Mouse (Mus musculus) lung, postnatal 10 days (tissue): Measurements from ENCODE around the gene Gpc6.

ENCODE experiments used
- DNase-seq: peaks from one replicate; pipeline ENCODE4 v3.0.0; 2021

Gene Gpc6

DNA sequence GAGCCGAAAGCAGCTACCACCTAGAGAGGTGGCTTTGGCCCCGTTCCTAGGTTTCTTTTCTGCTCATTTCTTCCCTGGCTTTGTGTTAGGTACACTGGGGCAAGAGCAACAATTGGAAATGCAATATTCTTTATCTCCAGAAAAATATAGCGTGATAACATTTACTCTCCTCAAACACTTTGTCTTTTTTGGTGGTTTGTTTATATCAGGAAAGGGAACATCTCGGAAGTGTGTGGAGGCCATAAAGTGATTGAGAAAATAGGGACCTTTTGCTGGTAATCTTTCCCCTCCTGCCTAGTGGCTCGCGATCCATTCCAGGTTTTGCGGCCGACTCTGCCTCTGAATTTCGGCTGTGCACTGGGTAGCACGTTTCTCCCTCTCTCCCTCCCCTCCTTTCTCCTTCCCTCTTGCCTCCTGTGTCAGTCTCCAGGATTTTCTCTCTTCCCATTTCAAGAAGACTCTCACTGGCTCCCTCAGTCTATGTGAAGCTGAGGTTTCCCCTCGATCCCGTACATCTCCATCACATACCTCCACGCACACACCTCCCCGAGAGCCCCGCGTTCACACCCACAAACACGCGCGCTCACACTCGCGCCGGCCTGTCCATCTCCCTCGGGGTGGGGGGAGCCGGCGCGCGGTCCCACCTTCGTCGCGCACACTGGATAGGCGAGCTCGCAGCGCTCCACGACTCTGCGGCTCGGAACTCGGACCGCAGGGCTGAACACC lies at the start of gene Gpc6:
Gene Gpc6, plus strand, starts transcription at position 440 of the 726 bp plus-strand sequence.
- peak; percentile 86 for DNase-seq

DNA sequence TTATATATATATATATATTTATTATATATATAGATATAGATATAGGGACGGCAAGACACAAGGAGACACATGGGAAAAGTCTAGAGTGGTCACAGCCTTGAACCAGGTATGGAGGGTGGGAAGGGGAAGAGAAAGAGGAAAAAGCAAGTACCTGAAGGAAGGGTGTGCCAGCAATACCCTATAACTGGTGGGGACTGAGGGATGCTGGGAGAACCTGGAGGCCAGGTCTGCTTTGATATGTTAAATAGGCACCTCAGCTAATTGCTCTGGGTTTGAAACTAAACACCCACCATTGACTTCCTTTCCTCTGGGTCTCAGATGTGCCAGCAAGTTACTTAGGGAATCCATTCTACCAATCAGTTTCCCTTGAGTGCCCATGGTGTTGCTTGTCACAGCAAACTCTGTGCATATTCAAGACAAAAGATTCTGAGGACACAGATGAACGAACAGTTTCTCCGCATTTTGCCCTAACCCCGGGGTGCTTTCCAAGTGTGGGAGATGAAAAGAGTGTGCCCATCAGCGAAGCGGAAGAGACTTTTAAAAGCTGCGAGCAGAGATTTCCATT lies 42.6 kb upstream of the Gpc6 start:
- DNase-seq: no peak

DNA sequence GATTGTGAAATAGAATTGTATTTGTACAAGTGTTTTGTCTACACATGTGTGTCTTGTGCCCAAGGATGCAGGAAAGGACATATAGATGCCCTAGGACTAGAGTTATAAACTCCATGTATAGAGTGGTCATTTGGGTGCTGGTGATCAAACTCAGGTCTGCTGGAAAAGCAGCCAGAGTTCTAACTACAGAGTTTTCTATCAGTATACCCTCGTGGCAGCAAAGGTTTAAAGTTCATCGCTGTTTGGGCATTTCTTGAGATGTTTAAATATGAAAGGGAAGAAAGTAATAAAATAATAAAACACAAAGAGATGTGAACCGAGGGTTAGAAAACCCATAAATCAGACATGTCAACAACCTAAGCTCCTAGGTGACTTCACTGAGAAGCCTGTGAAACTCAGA lies 30.8 kb upstream of the Gpc6 start:
- DNase-seq: no peak

DNA sequence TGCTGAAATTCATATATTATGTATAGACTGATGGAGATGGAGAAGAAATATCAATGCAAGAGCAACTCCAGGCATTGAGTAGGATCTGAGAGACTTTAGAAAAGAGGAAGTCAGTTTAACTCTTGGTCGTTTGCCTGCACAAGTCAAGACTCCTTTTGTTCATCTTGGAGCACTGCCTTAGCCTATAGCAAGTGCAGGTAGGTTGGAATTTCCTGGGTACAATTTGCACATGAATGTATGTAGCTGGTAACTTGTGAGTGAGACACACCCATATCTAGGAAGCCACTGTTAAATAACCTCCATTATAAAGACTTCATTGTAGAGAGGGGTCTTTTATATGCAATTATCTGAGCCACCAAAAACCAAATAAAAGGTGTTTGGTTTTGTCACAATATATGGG lies 27.1 kb upstream of the Gpc6 start:
- no peak for DNase-seq

DNA sequence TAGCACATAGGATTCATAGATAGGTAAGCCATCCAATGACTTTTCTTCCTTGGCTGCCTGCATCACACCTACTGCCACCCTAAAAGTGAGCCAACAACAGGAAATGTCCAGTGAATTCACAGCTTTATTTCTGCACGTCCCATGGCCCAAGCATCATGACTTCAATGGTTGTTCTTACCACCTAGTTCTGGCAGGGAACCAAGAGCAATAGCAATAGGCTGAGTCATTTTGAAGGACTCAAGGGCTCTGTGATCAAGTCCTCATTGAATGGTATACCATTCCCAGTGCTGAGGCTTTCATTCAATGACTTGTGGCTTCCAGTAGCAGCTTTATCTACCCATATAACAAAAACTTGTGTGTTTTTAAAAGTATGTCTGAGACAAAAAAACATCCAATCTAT lies 13.3 kb upstream of the Gpc6 start:
- no peak for DNase-seq

DNA sequence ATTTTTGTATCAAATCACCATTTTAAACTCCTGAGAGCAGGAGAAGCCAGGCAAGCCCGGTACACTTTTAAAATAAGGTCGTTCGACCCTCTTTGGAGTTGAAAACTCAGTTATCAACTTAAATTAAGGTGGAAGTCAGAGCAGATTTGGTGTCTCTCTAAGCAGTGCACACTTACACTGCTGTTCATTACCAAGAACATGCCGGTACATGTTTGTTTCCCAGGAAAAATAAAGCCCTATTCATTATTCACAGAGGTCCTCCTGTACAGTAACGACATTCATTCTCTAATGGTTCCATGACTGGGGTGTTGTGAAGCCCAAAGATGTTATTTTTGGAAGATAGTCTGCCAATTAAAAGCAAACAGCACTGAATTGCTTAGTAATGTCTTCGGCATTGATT lies 8.2 kb upstream of the Gpc6 start:
- DNase-seq: no peak

DNA sequence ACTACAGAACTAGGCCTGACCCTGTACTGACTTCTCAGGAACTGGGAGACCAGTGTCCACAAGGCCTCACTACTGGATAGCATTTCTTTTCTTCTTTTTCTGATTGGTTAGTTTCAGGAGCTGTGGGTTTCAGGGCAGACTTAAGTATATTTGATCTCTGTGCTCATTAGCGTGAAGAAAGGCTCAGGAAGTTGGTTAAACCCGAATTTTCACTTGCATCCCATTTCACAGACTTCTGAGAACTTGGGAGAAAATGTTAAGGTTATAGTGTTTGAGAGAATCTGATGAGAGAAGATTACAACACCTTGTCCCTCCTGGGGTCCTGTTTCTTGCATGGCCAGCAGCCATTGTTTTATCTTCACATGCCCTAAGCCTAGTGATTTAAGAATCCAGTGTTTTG lies 849 bp upstream of the Gpc6 start:
- no peak for DNase-seq

DNA sequence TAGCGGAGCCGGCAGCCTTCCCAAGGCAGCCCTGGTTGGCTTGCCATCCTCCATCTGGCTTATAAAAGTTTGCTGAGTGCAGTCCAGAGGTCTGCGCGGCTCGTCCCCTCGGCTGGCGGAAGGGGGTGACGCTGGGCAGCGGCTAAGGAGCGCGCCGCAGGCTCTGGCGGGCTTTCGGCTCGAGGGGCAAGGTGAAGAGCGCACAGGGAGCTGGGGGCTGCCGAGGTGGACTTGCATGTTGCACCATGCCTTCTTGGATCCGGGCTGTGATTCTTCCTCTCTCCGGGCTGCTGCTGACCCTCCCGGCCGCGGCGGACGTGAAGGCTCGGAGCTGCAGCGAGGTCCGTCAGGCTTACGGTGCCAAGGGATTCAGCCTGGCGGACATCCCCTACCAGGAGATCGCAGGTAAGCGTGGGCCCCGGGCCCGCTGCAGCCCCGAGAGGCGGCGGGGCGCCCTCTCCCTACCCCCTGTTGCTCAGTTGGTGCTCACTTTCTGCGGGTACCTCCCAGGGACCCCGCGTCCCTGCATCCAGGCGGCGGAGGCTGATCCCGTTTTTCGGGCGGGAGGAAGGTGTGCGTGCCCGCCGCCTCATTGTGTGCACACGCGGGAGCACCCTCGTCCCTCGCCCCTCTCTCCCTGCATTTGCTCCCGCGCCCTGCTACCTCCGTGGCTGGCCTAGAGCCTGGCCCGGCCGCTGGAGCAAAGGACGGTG lies 732 bp downstream of the Gpc6 start:
- DNase-seq: peak; percentile 14

DNA sequence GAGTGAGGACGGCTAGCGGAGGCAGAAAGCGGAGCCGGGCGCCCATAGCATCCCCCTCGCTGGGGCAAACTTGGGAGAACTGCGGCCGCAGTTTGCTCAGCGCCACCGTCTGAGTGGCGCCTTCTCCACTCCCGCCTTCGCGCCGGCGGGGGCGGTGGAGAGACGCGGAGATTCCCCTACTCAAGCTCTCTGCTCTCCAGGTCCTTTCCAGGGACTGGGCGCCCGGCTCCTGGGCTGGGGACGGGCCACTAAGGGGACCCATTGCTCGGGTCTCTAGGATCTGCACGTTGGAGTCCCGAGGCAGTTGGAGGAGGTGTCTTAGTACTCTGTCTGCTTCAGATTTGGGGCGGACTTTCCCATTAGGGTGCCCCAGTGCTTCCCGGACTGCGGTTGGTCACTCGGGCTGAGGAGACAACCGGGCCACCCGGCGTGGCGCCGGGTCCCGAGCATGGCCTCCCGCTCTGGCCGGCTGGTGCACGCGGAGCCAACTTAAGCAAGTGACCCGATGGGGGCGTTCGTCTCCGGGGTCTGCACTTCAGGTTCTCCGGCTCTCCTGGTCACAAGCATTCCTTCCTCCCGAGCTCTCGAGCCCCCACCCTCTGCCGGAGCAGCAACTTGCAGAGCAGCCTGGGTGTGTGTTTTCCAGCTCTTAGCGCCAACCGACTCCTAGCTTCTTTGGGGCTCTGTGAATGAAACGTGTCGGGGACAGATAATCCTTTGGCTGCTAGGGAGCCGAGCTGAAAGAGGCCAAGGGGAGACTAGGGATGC lies 1.5 kb downstream of the Gpc6 start:
- DNase-seq: peak; percentile 64

DNA sequence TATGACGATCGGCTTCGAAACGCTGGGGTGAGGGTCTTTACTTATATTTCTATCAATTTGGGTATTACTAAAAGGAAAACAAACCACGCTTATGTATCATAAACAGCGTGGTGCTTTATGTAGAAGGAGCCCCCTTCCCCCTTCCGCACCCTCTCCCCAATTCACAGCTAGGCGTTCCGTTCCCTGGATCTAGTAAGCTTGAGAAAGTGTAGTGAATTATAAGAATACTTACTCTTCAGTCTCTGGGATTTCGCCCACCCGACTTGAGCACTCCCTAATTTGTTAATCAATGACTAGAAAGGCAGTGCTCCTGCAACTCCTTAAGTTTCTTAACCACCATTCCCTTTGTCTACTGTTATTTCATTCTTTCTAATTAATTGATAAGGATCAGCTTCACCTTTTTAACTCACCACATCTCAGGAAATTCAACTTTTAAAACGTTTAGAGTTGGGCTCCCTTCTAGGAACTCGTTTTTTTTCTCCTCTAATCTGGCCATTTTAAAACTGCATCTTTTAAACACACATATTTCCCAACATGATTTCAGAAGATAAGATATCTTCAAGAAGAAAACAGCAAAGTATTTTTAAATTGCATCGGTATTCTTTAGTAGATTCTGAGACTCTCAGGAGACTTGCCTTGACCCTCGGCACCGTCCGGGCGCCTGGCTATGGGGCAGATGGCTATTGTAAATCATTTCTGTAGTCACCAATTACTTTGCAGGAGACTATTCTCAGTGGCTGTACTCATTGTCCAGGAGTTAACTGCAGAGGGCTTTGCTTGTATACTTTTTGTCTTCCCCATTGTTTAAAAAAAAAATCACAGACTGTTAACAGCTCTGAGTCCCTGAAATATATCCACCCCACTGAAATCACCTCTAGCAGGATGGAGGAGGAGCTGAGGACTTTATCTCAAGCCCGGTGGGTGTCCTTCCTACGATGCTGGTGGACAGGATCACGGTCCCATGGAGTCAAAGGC lies 2.5 kb downstream of the Gpc6 start:
- DNase-seq: no peak

DNA sequence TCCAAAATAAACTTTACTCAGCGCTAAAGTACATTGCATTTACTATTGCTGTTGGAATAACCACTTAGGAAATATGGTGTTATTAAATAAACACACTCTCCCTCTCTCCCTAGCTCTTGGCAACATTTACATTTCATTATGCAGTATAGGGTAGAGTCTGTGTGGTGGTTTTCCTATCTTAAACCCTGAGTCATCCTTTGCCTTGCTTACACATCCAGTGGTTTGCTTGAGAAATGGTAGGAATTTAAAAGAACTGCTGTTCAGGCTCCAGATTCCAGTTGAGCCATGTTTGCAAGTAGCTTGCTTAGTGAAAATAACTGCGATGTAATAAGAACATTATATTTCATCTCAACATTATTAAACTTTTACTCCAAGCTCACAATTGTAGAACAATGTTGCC lies 3.3 kb downstream of the Gpc6 start:
- DNase-seq: no peak

DNA sequence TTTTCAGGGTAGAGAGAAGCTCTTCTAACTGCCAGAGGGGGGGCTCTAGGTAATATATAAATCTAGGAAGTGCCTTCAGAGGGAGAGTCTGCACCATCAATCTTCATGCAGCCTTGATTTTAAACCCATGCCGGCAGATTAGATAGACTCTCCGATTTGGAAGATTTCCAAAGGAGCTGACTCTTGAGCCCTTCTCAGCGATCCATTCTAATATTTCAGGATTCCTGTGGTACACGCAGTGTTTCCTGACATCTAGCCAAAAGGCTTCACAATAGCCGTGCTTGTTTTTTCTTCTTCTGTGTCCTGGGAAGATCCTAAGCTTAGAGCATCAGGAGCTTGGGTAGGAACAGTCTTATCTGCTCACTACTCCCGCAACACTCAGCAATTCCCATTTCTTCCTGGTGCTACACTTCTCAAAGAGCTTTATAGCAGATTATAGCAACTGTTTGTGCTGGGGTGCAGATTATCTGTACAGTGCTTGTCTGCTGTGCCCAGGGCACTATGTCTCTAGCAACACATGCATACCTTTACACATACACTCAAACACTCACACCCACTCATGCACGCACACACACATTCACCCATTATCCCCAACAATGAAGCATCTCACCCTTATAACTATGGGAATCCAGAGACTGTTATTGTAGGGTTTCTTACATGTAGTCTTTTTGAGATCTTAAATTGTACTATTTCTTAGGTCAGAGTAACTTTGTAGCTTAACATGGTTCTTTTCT lies 3.8 kb downstream of the Gpc6 start:
- DNase-seq: no peak

DNA sequence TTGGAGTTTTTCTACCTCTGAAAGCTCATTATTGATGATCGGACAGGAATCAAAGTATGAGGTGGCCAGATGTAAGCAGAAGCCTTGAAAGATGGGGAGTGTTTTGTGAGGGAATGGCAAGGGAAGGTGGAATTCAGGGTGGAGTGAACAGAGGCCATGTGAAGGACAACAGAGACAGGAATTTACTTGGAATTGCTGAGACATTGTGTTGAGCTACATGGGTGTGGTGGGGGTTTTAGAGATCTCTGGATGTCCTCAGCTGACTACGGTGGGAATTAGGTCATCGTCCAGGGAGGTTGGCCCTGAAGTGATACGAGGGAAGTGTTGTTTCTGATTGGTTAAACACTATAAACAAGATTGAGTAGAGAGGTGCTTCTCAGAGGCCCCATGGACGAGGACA lies 8.7 kb downstream of the Gpc6 start:
- no peak for DNase-seq

DNA sequence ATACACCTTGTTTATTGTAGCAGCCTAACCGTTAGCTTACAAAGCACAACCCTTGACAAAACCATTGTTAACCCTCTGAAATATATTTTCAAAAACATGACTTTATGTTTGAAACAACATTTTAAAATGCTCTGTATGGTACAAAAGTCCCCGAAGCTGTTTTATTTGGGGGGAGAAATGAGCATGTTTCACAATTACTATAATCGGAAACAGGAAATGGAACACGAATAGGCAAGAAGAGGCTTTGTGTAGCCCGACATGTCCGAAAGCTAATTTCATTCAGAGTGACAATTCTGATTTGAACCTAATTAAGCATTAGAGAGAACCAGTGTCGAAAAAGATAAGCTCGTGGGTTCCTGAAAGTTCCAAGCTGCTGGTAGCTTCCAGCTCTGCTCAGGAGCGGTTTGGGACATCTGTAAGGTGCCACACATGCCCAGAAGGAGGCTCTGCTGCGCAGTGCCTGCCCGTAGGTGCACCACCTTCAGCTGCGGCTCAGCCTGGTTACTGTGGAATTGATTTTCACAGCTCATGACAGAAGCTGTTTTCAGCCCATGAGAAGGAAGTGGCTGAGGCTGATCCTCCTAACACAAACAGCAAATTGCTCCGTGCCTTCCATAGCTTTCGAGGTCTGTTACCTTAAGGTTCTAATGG lies 12.9 kb downstream of the Gpc6 start:
- no peak for DNase-seq

DNA sequence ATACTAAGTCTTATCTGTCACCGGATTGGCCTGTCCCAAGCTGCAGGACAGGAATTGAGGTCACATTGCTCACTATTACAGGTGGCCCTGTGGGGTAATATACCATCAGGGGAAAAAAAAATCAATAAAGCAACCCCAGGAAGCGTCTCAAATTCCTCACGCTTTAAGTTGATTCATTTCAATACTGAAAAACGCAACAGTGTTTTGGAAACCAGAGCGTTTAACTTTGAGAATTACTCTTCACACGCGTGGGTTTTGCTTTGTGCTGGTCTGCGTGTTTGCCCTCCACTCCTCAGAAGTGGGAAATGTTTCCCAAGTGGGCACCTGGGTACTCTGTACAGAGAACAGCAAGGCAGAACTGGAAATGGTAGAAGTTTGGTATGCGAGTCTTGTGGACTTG lies 13.6 kb downstream of the Gpc6 start:
- no peak for DNase-seq

DNA sequence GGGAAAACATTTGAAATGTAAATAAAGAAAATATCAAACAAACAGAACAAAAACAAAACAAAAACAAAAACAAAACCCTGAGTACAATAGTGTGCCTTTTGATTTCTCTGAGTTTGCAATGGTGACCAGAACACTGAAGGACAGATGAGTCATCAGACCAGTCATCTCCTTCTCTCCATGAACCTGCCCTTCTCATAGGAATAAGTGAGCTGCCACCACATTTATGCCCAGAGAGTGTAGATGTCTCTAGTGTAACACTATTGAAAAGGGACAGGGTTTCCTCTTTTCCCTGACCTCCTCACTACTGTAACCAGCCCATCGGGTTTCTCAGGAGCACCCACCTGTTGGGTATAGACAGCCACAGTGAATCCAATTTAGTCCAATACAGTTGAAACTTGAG lies 14.4 kb downstream of the Gpc6 start:
- DNase-seq: no peak

DNA sequence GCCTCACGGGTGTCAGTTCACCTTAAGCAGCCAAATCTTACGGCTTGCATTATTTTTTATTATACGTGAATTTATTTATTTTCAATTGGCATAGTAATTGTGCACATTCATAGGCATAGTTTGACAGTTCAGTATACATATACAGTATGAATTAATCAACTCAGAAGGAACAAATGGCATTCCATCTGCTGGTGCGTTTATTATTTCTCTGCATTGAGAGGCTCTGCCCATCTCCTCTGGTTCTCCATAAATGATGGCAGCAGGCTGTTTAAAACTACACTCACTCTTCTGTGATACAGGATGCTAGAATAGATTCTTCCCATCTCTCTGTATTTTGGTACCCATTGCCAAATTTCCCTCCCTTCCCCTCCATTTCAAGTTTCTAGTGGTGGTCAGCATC lies 16.7 kb downstream of the Gpc6 start:
- DNase-seq: no peak

DNA sequence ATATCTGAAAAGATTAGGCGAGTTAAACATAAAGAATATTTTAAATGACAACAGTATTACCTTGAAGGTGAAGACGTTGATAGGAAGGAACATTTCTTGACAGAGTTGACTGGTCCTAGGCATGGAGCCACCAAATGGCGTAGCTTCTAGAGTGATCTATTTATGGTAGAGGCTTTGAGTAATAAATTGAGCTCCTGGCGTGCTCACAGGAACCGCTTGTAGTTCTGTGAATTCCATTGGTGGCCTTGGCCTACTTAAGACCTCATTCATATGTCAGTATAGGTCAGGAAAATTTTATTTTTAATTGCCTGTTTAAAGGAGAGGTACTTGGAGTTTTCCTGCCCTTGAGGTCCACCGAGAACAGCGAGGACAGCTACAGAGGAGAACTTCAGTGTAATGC lies 18.6 kb downstream of the Gpc6 start:
- no peak for DNase-seq

DNA sequence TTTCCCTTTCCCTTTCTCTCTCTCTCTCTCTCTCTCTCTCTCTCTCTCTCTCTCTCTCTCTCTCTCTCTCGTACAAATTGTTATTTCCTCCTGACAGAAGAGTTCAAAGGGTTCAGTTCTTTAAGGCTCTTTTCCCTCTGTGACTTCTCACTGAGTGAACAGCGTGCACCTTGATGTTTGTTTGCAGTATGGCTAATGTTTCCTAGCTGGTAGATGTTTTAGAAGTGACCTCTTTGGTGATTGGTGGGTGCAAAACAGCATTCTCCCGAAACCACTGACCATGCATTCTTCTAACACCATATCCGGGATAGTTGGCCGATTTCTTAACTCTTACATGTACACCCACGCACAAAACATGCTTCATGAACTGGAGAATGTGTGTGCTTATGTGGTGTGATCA lies 20.9 kb downstream of the Gpc6 start:
- DNase-seq: no peak

DNA sequence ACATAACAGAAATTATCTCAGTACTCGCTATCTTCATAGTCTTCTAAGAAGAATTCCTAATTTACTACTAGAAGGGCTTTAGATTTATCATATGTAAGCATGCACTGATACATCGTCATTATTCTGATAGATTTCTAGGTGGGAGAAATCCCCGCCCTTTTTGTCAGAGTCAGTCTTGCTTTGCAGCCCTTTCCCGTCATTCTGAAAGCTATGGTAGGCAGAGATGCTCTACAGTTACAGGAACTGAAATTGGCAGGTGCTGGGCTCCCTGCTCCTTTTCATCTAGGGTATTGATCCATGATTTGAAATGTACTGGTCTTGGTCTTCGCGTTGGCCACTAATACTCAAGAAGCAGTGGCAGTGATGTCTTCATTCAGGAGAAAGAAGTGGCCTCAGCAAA lies 22.3 kb downstream of the Gpc6 start:
- DNase-seq: no peak

DNA sequence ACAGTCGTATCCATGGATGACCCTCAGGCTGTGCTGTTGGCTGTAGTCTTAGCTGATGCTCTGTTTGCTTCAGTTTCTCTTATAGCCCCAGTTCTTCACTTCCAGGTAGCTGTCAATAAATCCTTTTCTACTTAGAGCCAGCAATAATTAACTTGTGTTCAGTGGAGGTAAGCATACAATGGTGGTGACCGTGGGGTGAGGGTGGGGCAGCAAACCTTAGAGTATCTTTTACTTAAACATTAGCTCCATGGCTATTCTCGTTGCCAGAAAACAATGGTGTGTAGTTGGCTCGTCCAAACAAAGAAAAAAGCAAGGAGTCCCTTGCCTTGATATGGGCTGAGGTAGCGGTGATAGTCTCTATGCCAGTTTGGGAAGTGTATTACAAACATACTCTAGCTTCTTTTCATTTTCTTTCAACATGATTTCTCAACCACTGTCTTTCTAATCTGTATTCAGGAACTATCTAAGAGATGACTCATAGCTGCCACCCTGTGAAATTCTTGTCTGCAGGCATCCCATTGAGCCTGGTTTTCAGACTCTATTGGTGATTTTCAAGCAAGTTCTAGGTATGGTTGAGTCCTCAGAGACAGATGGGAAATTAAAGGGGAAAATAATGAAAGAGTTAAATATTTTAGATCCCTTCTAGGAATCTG lies 22.9 kb downstream of the Gpc6 start:
- no peak for DNase-seq
